Mouse (Mus musculus) activated CD4-positive, CD25-positive, alpha-beta regulatory T cell, adult 4 months (primary cell): ENCODE data around the gene Ciao1. TPM values are rescaled to one million over a fixed set of nuclear protein-coding genes. Genes with fewer than 3 reads are reported as not detected.
A peak's percentile ranks its signal among the peaks of the same experiment; 100 is the strongest.
"Not testable (repeated sequence)": the region's sequence is repeated elsewhere in the genome, so short reads cannot be mapped to it uniquely, and the experiment has no call there.

Source experiments
- ATAC-seq: one replicate; pipeline ENCODE4 v1.8.0; 2017
- polyA plus RNA-seq, 2 experiments: library from polyadenylated mRNA; unstranded; fragments of 100-300 nt; shearing (Covaris generic); gene quantifications; one replicate each; pipeline ENCODE4 v1.2.1; 2017

Ciao1 gene
- polyA plus RNA-seq: 10 to 100 TPM; 33.0 to 49.2 TPM

DNA sequence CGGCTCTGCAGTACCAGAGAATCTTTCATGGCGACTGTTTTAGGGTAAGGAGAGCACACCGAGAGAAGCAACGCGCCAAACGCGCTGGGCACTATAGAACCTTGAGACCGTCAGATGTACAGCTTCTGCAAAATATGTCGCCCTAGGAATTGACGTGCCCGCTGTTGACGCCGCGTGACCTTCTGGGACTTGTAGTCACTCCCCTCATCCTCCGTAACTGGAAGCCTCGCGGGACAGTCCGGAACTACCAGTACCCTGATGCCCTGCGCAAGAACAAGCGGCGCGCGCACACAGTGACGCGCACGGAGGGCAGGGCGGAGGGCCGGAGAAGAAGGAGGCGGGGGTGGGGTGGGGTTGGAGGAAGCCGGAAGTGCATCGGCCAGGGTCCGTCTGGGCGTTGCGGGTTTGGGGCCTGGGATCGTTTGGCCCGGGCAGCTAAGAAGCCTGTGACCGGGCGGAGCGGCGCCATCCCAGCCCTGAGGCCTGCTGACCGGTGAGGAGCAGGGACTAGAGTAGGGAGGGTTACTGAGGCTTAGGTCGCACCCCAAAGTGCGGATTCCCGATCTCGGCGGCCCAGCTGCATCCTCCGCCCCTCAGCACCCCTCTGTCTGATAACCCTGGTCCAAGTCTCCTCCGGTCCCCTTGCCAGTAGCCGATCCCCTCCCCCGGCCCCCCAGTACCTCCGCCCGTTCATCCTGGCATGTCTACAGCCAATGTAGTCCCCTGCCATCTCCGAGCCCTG is at the start of gene Ciao1, which contains the start of gene Tmem127:
Gene Ciao1, minus strand, starts transcription at position 225 of the 742 bp plus-strand sequence.
Gene Tmem127, plus strand, starts transcription at position 317 of the 742 bp plus-strand sequence.
- peak; percentile 99 for ATAC-seq

DNA sequence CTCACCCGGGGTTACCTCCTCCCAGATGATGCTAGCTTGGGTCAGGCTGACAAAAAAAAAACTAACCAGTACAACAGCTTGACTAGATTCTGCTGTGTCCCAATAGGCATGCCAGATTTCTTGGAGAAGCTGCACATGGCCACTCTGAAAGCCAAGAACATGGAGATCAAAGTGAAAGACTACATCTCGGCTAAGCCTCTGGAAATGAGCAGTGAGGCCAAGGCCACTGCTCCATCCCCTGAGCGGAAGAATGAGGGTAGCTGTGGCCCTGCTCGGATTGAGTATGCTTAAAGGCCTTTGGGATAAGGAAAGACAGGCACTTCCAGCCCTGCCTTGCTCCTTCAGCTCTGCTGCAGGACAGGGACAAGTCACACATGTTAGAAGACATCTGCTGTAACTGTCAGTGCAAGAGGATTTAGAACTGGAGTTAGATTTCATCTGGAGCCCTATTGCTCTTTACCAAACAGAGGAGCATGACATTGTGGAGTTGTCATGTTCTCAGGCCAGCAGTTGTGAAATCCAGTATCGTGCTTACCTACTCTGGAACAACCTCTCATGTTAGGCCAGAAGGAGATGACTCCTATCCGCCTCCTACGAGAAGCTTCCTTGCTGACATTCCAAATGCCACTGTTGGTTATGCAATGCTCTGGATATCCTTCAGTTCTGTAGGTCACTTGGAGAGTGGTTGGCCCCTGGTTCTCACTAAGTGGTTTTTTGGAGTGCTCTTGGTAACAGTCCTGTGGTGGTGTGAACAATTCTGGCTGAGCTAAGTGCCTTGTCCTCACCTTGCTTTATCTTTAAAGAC is 49.6 kb upstream of the Ciao1 start:
- ATAC-seq: no peak

DNA sequence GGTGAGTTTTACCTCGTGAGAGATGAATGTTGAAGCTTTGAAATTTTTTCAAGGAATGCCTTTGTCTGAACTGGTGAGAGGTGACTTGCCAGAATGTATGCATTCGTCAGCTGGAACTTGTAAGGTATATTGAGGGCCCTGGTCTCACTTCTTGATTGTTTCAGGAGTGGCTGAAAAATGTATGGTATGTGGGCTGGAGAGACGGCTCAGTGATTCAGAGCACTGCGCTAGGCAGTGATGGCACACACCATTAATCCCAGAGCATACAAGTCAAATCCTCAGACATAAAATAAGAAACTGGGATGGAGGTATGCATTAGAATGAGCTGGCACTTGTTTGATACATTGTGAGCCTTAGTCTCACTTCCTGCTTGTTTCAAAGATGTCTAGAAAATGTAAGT is 44.6 kb upstream of the Ciao1 start:
- ATAC-seq: no peak

DNA sequence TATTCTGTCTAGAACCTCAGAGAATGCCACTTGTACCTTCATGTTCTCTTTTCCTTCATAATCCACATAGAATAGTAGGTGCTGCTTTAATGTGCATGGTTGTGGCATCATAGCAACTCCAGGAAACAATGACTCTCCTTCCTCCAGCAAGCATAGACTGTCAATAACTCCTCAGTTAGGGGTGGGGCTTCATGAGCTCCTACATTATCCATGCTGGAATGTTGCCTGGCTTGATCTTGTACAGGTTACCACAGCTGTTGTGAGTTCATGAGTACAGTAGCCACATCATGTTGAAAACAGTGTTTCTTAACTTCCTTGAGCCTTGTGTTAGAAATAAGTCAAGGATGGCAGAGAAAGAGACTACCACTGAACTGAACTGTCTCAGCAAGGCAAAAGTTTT is 30.5 kb upstream of the Ciao1 start:
- ATAC-seq: no peak

DNA sequence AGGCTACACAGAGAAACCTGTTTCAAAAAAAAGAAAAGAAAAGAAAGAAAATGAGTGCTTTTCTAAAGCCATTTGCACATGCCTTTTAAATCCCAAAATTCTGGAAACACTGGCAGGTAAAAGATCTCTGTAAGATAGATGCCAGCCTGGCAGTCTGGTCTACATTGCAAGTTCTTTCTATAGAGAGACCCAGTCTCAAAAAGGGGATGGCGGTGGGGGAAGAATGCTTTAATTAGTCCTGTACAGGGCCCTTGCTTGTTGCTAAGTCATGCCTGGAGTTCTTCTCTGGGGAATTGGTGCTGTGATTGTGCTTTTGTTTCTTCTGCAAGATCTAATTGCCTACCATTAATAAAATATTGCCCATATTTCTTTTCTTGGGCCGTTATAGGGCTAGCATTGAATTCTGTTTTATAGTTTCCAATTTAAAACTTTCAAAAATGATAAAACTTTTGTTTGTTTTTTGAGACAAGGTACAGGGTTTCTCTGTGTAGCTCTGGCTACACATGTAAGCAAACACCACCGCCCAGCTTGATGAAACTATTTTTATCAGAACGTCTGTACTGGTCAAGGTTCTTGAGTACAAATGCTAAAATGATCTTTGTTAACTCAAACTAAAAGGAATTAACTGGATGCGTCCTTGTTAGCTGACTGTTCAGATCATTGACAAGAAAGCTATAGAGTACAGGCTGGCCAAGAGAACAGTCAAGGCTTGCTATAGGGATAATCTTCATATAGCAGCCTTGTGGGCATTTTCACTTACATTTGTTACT is 28.1 kb upstream of the Ciao1 start:
- no peak for ATAC-seq

- no peak for ATAC-seq
Measured at GRCm38 (mm10) chr2:127274590-127274989, 27.0 kb upstream of the Ciao1 start.

GRCm38 (mm10) chr2:127272806-127273205 is 25.2 kb upstream of the Ciao1 start:
- no peak for ATAC-seq

GRCm38 (mm10) chr2:127272049-127272448 is 24.4 kb upstream of the Ciao1 start:
- not testable (repeated sequence) for ATAC-seq

DNA sequence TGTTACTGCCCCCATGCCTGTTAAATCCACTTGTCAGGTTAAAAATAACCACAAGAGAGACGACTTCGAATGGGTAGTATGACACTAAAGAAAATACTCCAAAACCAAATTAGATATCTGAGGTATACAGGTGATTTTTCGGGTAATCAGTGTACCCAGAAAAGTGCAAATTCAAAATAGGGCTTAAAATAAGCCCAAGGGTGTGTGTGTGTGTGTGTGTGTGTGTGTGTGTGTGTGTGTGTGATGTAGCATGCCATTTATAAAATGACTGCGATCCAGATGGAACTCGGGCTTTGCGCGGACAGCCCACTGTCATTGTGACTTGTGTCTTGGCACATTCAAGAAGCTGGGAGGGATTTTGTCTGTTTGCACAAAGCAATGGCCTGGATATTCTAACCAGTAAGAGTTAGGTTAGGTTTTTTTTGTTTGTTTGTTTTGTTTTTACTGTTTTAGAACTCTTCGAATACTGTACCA is 23.5 kb upstream of the Ciao1 start:
- no peak for ATAC-seq

- ATAC-seq: peak; percentile 70
Measured at GRCm38 (mm10) chr2:127270300-127271041, 22.9 kb upstream of the Ciao1 start.

DNA sequence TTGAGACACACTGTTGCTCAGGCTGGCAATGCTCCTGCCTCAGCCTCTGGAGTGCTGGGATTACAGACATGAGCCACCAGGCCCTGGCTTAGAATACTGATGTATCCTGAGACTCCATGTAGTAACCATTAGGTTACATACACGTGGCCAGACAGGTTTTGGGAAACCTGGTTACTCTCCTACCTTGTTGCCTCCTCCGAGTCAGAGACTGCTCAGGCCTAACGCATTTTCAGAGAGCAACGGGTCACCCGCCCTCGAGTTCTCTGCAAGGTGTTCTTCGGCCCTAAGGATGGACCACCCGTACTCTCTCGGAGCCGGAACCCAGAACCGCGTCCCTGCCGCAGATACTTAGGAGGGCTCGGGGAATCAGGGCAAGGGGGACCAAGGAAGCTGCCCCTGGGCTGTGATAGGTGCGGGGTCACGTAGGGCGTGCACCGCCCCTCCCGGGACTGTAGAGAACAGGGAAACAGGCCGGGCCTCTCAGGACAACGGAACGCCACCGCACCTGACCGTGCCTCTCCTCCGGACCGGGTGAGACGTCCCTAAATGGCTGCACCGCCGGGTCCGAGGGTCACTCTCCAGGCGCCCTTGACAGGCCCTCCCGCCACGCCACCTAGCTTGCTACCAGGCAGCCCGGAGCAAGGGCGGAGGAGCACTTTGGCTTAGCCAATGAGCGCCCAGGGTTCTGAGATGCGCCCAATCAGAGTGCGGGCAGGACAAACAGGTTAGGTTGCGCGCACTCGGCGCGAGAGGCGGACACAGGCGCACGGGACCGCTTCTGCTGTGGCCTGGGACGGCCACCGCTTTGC is 22.1 kb upstream of the Ciao1 start, which contains the start of gene Stard7:
Gene Stard7, plus strand, starts transcription at position 728 of the 809 bp plus-strand sequence.
- ATAC-seq: peak; percentile 94

DNA sequence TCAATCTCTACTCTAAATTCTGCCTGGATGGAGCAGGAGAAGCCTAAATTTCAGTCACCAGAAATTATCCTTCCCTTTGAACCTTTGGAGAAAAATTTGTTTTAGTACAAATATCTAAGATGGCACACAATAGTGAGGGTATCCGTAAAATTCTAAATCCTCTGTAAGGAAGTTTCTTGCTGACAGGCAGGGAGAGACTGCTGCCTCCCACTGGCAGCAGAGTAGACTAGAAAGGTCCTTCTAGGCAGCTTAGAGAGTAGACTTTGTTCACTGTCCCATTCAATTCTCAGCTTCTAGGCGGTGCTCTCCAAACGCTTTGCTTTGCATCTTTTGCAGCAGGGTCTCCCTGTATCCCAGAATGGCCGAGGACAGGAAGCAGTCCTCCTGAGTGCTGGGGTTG is 20.2 kb upstream of the Ciao1 start:
- no peak for ATAC-seq

DNA sequence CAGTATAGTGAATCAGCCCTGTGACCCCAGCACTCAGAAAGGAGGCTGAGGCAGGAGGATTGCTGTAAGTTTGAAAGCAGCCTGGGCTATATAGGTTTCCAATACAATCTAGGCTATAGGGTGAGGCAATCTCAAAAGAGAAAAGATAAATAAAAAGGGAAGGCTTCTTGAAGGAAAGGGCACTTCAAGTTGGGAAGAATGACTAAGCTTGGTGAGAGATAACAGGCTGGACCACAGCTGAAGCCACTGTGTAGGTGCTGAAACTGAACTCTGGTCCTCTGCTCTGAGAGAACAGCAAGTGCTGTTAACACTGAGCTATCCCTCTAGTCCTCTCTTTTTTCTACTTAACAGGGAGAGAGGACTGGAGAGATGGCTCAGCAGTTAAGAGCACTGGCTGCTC is 14.9 kb upstream of the Ciao1 start:
- ATAC-seq: no peak

DNA sequence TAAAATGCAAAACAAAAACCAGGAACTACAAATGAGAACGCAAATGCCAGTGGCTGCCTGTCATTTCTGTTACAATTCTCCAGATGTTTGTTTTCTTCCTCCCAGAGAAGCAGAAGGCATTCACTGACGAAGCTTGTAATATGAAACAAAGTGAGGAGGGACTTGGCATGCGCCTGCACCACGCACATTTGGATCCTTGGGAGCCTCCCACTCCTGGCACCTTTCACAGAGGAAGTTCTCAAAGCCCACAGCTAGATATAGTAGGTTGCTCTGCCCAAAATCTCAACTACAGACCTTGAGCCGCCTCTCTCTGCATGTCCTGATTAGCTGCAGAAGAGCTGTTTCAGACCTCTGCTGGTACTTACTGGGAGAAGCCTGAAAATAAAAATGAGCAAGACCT is 11.7 kb upstream of the Ciao1 start:
- ATAC-seq: no peak

DNA sequence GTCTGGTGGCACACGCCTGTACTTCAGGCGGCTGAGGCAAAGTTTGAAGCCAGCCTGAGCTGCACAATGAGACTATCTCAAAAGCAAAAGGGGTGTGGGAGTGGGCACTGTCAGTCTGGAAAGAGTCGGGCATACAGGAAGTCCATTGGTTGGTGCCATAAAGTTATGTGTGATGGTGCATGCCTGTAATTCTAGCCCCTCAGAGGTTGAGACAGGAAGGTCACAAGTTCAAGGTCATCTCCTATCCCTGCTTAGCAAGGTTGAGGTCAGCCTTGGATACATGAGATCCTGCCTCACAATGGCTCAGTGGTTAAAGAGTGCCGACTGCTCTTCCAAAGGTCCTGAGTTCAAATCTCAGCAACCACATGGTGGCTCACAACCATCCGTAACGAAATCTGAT is 7.7 kb upstream of the Ciao1 start:
- ATAC-seq: no peak

DNA sequence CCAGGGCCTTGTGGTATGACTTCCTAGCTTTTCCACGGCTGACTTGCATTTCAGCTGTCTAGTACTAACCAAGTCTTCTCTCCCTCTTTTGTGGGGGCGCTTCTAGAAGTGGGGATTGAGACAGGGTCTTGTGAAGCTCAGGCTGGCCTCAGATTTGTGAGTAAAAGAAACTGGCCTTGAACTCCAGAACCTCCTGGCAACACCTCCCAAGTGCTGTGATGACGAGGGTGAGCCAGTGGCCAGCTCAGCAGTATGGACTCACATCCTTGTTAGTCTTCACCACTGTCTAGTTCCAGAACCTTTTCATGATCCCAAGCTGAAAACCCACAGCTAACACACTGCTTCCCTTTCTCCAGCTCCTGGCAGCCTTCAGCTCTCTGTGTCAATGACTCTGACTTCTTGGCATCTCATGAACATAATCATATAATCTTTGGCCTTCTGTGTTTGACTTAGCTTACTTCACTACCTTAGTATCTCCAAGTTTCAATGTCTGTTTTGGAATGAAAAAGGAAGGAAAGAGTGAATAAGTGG is 7.1 kb upstream of the Ciao1 start:
- no peak for ATAC-seq

- no peak for ATAC-seq
Measured at GRCm38 (mm10) chr2:127252787-127253186, 5.2 kb upstream of the Ciao1 start.

GRCm38 (mm10) chr2:127251880-127252527 is 4.4 kb upstream of the Ciao1 start:
- ATAC-seq: no peak

DNA sequence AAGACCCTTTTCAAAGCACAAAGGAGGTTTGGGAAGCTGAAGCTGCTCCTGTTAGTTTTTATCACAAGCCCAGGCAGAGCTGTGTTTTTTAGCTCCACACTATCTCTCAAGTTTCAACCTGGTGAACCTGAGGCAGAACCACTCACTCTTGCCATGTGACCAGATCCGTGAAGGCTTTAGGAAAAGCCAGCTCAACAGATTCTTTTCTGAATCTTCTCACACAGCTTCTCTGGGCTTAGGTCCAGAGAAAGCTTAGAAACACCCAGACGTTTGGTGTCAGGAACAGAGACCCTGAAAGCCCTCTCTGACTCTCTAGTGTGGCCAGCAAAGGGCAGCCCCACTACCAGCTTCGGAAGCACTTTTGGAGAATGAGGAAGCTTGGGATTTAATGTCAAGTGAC is 3.8 kb upstream of the Ciao1 start:
- ATAC-seq: no peak

DNA sequence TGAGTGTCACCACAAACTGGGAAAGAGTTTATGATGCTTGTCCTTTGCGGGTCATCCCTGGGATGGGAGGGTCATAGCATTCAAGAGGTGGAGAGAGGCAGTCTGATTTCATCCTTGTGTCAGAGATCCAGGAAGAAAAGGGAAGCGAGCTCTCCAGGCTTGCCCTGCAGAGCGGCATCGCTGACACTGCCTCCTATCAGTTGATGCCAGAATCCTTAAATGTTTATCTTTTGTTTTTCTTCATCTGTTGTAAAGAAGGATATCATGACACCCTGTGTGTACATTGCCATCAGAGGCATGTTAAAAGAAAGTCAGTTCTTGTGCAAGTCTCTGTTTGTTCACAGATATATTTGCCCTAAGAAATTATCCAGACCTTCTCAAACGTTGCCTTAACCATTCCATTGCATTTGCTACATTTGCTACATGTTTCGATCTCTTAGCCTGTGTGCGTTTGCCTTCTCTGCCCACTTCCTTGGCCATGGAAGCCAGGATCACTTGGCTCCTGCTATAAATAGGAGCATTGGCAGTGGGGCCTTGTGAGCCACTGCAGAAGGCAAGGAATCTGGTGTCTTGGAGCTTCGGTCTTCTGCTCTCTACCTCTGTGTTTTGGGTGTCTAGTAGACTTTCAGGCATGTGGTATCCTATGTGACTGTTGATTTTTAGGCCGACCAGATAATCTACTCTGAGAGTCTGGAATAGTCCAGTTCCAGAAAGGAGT is 2.8 kb upstream of the Ciao1 start:
- ATAC-seq: no peak
